Mouse (Mus musculus): ENCODE data around the gene 5330417C22Rik.

DNA sequence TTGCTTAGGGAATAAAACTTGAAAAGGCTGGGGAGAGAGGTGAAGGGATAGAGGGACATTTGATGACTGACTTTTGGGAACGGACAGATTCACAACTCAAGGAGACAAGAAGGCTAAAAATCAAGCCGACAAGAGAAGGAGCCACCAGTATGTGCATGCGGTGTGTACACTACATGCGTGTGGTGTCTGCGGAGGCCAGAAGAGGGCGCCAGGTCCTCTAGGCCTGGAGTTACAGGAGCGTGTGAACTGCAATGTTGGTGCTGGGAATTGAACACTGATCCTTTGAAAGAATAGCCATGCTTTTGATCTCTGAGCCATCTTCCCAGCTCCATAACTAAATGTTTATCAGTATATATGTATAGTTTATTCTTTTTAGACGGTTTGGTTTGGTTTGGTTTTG is 7.8 kb downstream of the 5330417C22Rik start:
- TF ChIP-seq POLR2A (IDR thresholded peaks at IDR 0.05; ENCODE audit: extremely low read depth, insufficient read depth, low read length) (no peak), CTCF (IDR thresholded peaks at IDR 0.05; ENCODE audit: low read depth, low read length) (0 out of 2 replicates have a peak, but pooled peaks have one; percentile 1)
